Mouse (Mus musculus) stomach, postnatal 0 days (tissue): ENCODE measurements around the gene Rufy3. TPM values are rescaled to one million over a fixed set of nuclear protein-coding genes. Genes with fewer than 3 reads are reported as not detected.

Experiments used
- ATAC-seq: fragments of 200-750 bp; cut with Nextera tagmentation; 2 replicates; pipeline ENCODE4 v1.8.0; 2017; ENCODE audit not compliant: low FRiP score, low TSS enrichment
- DNase-seq: peaks from one replicate; pipeline ENCODE4 v3.0.0-alpha.2; 2016; ENCODE audit warnings: low spot score
- H3K27ac ChIP-seq: fragments of 300-500 bp; sonication (generic); replicated peaks from 2 replicates; pipeline ENCODE4 v1.5.1; 2014; ENCODE audit warnings: mild to moderate bottlenecking, control low read depth
- H3K27me3 ChIP-seq: fragments of 300-500 bp; sonication (generic); 2 replicates; pipeline ENCODE4 v1.6.1; 2014; ENCODE audit warnings: low read length; ENCODE audit not compliant: control insufficient read depth, insufficient read depth
- H3K36me3 ChIP-seq: fragments of 300-500 bp; sonication (generic); 2 replicates; pipeline ENCODE4 v1.6.1; 2014; ENCODE audit warnings: low read length, mixed read lengths; ENCODE audit not compliant: control insufficient read depth, insufficient read depth
- H3K4me1 ChIP-seq: fragments of 300-500 bp; sonication (generic); replicated peaks from 2 replicates; pipeline ENCODE4 v1.6.1; 2014; ENCODE audit warnings: antibody characterized with exemption; ENCODE audit not compliant: control insufficient read depth, insufficient read depth
- H3K4me2 ChIP-seq: fragments of 300-500 bp; sonication (generic); replicated peaks from 2 replicates; pipeline ENCODE4 v1.6.1; 2014; ENCODE audit warnings: low read depth, mild to moderate bottlenecking, control low read depth, moderate library complexity
- H3K4me3 ChIP-seq: fragments of 300-500 bp; sonication (generic); 2 replicates; pipeline ENCODE4 v1.5.1; 2014; ENCODE audit warnings: low read depth, low read length, control low read depth
- H3K9ac ChIP-seq: fragments of 300-500 bp; sonication (generic); 2 replicates; pipeline ENCODE4 v1.6.1; 2014; ENCODE audit warnings: mild to moderate bottlenecking, low read length, control low read depth, mixed read lengths
- H3K9me3 ChIP-seq: fragments of 300-500 bp; sonication (generic); 2 replicates; pipeline ENCODE4 v1.6.1; 2016; ENCODE audit warnings: low read length; ENCODE audit not compliant: control insufficient read depth
- CTCF ChIP-seq: IDR thresholded peaks from 2 replicates; pipeline ENCODE4 v1.5.1; 2016; ENCODE audit warnings: antibody characterized with exemption, low read depth, mild to moderate bottlenecking, moderate library complexity
- EP300 ChIP-seq: optimal IDR thresholded peaks from 2 replicates; pipeline ENCODE3; 2016; ENCODE audit warnings: antibody characterized with exemption
- WGBS: fragments of 180-500 bp; shearing (Covaris S2); extraction: QIAGEN DNeasy Blood & Tissue Kit; methylation state at CpG from one replicate; pipeline ENCODE4 v1.1.7; 2014; 5-methylcytosine and 5-hydroxymethylcytosine counted together
- polyA plus RNA-seq: library from polyadenylated mRNA; unstranded; fragments of >200 nt; fragmentation: Nextera tagmentation; extraction: Ambion mirVana; gene quantifications from 2 replicates; pipeline ENCODE4 v1.2.1, GENCODE M21; 2015

Gene Rufy3
- polyA plus RNA-seq, 1 experiment from 2014 or later = 9.8 TPM

GRCm38 (mm10) chr5:88593421-88594172 lies 28.8 kb downstream of the Rufy3 start:
- Histone ChIP-seq H3K4me2 (peak overlapping the region; percentile 35; the same call in 1 of the 2 replicates), H3K9ac (no peak overlapping the region; the same call in 1 of the 2 replicates)
- peak; percentile 60 for DNase-seq

DNA sequence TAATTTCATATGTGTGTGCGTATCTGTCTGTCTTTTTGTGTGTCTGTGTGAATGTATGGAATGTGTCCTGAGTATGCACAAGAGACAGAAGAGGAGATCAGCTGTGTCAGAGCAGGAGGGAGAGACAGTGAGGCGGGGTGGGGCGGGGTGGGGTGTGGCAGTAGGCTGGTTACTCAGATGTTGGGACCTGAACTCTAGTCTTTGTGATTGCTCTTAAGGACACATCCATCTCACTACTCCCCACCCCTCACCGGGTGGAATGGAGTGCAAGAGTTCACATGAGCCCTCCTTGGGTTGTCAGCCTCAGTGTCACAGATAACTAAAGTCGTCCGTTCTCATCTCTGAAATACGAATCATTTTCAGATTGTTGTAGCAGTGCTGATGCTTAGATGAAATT lies 29.3 kb downstream of the Rufy3 start:
- Histone ChIP-seq H3K27ac (no peak overlapping the region), H3K9me3 (no peaks in the 10 kb centered on the region), H3K4me3 (no peak overlapping the region), H3K36me3 (no peaks in the 10 kb centered on the region), H3K4me1 (no peaks in the 10 kb centered on the region), H3K9ac (no peak overlapping the region), H3K4me2 (0 out of 2 replicates have a peak overlapping the region, but pooled peaks have one; percentile 35), H3K27me3 (no peaks in the 10 kb centered on the region)
- ATAC-seq = peak; percentile 21; the same call in 1 of the 2 replicates
- WGBS = 64% methylated on average over 7 of the region's 7 CpGs
- TF ChIP-seq CTCF = no peak
- DNase-seq = no peak

More at GRCm38 (mm10) chr5:88593421-88594172, 28.8 kb downstream of the Rufy3 start:
- no peaks in the 10 kb centered on the region for H3K36me3 ChIP-seq
- H3K27me3 ChIP-seq = no peaks in the 10 kb centered on the region
- H3K9me3 ChIP-seq = no peaks in the 10 kb centered on the region
- TF ChIP-seq EP300 (no peak), CTCF (no peak)
- H3K4me1 ChIP-seq = no peaks in the 10 kb centered on the region
- ATAC-seq = peak; percentile 81; the same call in 1 of the 2 replicates
- H3K4me3 ChIP-seq = no peak overlapping the region
- H3K27ac ChIP-seq = peak overlapping the region; percentile 65
- 66% methylated on average over 13 of the region's 13 CpGs for WGBS

DNA sequence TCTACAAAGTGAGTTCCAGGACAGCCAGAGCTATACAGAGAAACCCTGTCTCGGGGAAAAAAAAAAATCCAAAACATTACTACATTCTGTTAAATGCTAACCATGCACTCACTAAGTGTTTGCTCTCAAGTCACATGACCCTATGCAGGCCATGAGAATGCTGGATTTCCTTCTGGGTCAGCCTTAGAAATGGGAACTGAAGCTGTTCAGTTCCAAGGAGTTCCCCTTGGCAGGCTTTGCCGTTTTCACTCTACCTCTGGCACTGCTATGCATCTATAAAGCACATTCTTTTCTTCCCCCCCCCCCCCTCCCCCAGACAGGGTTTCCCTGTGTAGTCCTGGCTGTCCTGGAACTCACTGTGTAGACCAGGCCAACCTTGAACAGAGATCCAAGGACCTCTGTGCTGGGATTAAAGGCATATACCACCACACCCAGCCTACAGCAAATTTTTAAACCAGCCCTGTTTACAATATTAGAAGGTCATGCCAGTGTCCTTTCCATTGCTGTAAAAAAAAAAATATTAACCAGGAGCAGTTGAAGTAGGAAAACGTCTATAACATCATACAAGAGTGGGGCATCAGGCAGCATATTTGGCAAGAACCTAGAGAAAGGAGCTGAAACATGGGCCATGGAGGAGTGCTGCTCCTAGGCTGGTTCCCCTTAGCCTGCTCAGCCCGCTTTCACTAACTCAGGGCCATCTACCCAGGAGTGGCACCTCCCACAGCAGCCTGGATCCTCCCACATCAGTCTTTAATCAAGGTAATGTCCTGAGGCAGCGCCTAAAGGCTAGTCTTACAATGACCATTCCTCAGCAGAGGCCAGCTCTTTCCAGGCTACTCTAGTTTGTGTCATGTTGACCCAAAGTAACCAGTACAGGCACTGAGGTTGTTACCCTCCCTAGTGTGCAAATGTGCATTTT lies 31.0 kb downstream of the Rufy3 start:
- H3K9ac ChIP-seq = no peak overlapping the region
- WGBS = 59% methylated on average over 5 of the region's 5 CpGs
- H3K4me2 ChIP-seq = no peak overlapping the region
- H3K4me3 ChIP-seq = no peak overlapping the region
- no peaks in the 10 kb centered on the region for H3K9me3 ChIP-seq
- DNase-seq (no peak), ATAC-seq (no peak)
- H3K27ac ChIP-seq = no peak overlapping the region
- H3K27me3 ChIP-seq = no peaks in the 10 kb centered on the region
- no peaks in the 10 kb centered on the region for H3K36me3 ChIP-seq
- H3K4me1 ChIP-seq = no peaks in the 10 kb centered on the region
- TF ChIP-seq EP300 = no peak
- no peak for TF ChIP-seq CTCF

DNA sequence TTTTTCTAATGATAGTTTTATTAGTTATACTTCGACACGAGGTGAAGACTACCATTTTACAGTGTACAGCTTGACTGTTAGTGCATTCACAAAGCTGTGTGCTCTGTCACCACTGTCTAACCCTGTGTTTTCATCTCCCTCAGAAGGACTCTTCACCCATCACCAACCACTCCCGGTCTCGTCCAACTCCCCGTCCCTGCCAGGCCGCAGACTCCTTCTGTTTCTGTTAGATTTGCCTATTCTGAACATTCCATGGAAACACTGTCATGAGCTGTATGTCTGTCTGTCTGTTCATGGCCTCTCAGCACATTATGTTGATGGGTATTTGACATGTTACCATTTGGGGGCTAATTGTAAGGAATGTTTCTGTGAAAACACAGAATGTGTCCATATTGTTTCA lies 34.1 kb downstream of the Rufy3 start:
- Histone ChIP-seq H3K9ac (no peak overlapping the region), H3K4me3 (no peak overlapping the region), H3K36me3 (no peaks in the 10 kb centered on the region), H3K4me2 (no peak overlapping the region), H3K27me3 (no peaks in the 10 kb centered on the region), H3K27ac (no peak overlapping the region), H3K4me1 (no peaks in the 10 kb centered on the region), H3K9me3 (no peaks in the 10 kb centered on the region)
- 93% methylated on average over 6 of the region's 6 CpGs for WGBS
- DNase-seq (no peak), ATAC-seq (no peak)
- TF ChIP-seq EP300 (no peak), CTCF (no peak)

DNA sequence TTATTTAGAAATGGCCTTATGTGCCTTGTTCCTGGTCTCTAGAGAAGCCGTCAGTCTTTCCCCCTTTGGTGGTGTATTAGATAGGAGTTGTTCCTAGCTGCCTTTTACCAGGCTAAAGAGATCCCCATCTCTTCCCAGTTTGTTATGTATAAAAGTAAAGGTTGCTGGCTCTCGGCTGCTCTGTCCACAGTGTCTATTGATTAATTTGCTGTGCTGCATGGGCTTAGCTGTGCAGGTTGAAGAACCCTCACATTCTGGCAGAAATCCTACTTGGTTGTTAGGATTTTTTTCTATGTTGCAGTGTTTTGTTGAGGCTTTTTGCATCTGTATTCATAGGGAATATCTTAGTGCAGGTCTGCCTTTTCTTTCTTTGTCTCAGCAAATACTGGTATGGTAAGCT lies 37.2 kb downstream of the Rufy3 start:
- no peak for ATAC-seq
- Histone ChIP-seq H3K36me3 (no peaks in the 10 kb centered on the region), H3K4me2 (no peak overlapping the region)

More for the DNA sequence above, 37.2 kb downstream of the Rufy3 start:
- no peak for TF ChIP-seq CTCF
- no peak for TF ChIP-seq EP300
- Histone ChIP-seq H3K4me3 (no peak overlapping the region), H3K27ac (no peak overlapping the region), H3K4me1 (no peaks in the 10 kb centered on the region), H3K9me3 (no peaks in the 10 kb centered on the region), H3K9ac (no peak overlapping the region), H3K27me3 (no peaks in the 10 kb centered on the region)
- WGBS = 73% methylated on average over 2 of the region's 2 CpGs
- DNase-seq = no peak
